Mouse (Mus musculus) left cerebral cortex, adult 8-10 months (tissue): Measurements from ENCODE around the gene Sp2. TPM values are rescaled to one million over a fixed set of nuclear protein-coding genes. Genes with fewer than 3 reads are reported as not detected.

Experiments
- DNase-seq, 2 experiments: peaks; one replicate each; pipeline ENCODE4 v3.0.0; 2022; ENCODE audit warnings: low spot score in 2 of 2
- total RNA-seq, 4 experiments: library from RNA; stranded (reverse); gene quantifications; 2 replicates each; pipeline ENCODE4 v1.2.4; 2022

Gene Sp2
- total RNA-seq, 4 experiments from 2014 or later, result 10.7 to 15.0 (median 13.0) TPM

DNA sequence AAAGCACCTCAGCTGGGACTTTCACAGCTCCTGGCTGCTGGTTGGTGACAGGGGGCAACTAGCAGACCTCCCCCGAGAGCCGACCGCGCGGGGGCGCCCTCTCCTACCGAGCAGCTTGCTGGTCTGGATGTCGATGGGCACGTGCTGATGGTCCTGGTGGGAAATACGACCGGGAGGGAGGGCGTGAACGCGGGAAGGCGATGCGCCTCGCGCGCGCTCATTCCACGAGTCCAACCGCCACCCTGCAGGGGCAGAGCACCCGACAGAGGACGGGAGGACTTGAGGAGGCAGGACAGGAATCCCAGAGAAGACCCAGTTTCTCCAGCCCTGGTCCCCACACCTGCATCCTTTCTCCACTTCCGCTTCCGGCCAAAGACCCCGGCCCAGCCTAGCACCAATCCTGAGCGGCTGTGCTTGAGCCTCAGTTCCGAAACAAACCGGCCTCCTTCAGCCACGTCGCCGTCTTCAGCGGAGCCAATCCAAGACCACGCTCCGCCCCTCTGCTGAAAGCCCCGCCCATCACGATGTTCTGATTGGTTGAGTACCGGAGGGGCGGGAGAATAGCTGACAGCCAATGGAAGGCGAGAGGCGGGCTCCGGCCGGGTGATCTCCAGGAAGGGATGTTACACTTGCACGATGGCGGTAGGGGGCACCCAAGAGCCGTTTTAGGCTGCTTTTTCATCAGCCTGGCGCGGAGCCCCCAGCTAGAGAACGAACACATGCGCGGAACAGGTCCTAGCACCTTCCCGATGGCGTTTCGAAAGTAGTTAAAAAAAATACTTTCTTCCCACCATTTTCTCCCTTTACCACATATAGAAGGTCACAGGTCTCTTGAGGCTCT is 66.5 kb downstream of the Sp2 start, which contains the start of gene Cdk5rap3:
Gene Cdk5rap3, minus strand, starts transcription at position 453 of the 841 bp plus-strand sequence.
- peak; percentile 97 to 98 for DNase-seq

DNA sequence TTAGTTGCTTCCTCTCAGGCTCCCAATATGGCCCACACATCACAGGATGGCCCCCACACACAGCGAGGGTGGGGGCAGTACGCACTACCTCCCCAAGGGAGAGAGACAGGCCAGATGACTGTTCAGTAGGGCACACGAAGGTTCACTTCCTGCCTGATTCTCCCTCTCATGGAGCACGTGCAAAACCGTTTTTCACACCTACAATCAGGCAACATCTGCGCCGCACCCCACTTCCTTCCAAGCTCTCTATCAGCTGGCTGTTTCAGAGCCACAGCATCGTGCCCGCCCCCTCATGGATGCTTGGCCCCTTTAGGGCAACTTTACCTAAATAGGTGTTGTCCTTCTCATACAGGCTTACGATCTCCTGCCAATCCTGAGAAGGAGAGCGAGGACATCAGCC is 70.1 kb downstream of the Sp2 start:
- no peak for DNase-seq

DNA sequence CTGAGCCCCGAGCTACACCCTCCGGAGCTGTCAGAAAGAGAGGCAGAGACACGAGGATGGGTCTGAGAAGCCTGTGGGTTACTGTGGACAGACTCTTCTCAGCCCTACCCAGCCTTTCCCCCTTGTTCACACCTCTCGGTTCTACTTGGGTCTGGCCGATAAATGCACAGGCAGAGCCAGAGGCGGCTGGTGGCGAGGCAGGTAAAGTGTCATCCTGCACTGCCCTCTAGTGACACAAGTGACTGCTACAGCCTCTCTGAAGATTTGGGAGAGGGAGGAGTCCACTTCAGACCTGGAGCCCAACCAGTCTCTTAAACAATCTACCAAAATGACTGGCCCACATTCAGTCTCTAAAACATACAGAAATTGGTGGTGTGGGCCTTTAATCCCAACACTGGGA is 72.8 kb downstream of the Sp2 start:
- DNase-seq, result peak; percentile 52 to 61

DNA sequence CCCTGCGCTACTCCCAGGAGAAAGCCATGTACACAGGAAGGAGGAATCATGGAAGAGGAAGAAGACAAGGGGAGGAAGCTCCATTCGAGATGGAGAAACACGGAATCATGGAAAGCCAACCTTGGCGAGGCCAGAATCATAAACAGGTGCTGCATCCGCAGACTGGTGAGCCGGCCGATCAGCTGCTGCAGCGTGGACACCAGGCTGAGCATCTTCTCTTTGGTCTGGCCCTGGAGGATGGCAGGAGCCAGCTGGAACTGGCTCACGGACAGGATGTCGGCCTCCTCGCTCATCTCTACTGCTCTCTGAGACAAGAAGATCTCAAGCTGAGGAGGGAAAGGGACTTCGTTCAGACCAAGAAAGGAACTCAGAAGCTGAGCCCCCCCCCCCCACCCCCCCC is 74.2 kb downstream of the Sp2 start:
- no peak for DNase-seq

DNA sequence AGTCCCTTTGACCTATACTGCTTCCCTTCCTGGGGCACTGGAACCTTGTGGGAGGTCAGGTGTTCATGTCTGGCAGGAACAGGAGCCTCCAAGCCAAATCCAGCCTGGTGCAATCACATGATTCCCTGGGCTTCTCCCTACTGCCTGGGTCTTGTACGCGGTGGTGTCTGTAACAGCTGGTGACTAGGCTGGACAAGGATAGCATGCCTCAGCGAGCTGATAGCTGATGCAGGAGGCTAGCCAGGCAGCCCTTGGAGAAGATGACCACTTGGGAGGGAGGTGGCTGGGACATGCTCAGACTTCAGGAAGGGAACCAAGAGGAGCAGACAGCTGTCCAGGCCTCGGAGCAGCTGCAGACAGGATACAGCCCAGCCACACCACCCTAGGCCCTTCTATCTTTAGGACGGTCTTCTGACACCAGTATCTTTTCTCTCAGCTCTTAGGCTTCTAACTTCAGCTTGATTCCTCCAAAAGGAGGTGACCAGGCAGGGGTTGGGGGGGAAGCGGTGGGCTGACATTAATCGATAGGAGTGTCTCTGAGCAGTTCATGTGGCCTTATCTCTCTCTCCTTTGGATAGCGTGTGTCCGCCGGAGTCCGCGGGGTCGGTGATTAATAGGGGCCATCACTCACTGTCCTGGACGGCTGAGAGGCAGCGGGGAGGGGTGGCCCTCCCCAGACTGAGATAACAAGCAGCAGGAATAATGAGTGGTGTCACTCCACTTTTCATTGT is 76.2 kb downstream of the Sp2 start:
- DNase-seq, result no peak

Other genes starting within 250 kb of the Sp2 start
- gene Snx11, start 205.4 kb downstream of the Sp2 start, total RNA-seq, result 10 to 100 TPM; 38.4 to 49.2 (median 44.4) TPM
- 10 to 100 TPM; 36.5 to 43.3 (median 38.9) TPM for gene Cbx1, start 193.8 kb downstream of the Sp2 start, total RNA-seq
- 100 to 1,000 TPM; 301 to 348 (median 321) TPM for gene Nfe2l1, start 153.0 kb downstream of the Sp2 start, total RNA-seq
- gene Copz2, start 133.1 kb downstream of the Sp2 start, total RNA-seq, result 10 to 100 TPM in 1 of 4 experiments, 1 to 10 TPM in 3; 6.4 to 10.7 (median 6.8) TPM
- 10 to 100 TPM; 40.6 to 44.6 (median 41.9) TPM for gene Cdk5rap3, start 66.5 kb downstream of the Sp2 start, total RNA-seq
- not detected for gene Prr15l, start 54.9 kb downstream of the Sp2 start, total RNA-seq
- 10 to 100 TPM; 43.7 to 51.2 (median 48.6) TPM for gene Pnpo, start 39.0 kb downstream of the Sp2 start, total RNA-seq
- gene Sp6, start 30.4 kb upstream of the Sp2 start, total RNA-seq, result 1 to 10 TPM; 1.1 to 2.0 (median 1.3) TPM
- gene Scrn2, start 47.0 kb upstream of the Sp2 start, total RNA-seq, result 1 to 10 TPM; 5.0 to 6.1 (median 5.4) TPM
- gene Lrrc46, start 58.4 kb upstream of the Sp2 start, total RNA-seq, result under 1 TPM in 3 of 4 experiments, not detected in 1; 0.28 to 0.91 (median 0.72) TPM
- gene Mrpl10, start 58.6 kb upstream of the Sp2 start, total RNA-seq, result 10 to 100 TPM; 72.0 to 83.9 (median 75.5) TPM
- gene Osbpl7, start 67.7 kb upstream of the Sp2 start, total RNA-seq, result 10 to 100 TPM; 14.1 to 19.1 (median 15.4) TPM
- under 1 TPM; 0.14 to 0.37 (median 0.23) TPM for gene Tbx21, start 132.4 kb upstream of the Sp2 start, total RNA-seq
- 10 to 100 TPM; 54.8 to 63.2 (median 59.6) TPM for gene Tbkbp1, start 168.5 kb upstream of the Sp2 start, total RNA-seq
- gene Kpnb1, start 204.9 kb upstream of the Sp2 start, total RNA-seq, result 100 to 1,000 TPM; 114 to 121 (median 120) TPM